Mouse (Mus musculus) thymus, postnatal 36 days (tissue): ENCODE measurements around the gene Ube2u.
"Not testable (repeated sequence)": the region's sequence is repeated elsewhere in the genome, so short reads cannot be mapped to it uniquely, and the experiment has no call there.

Source experiments
- DNase-seq, 2 experiments: peaks; one replicate each; pipeline ENCODE4 v3.0.0; 2022; ENCODE audit warnings: mixed read lengths in 2 of 2

Ube2u gene

GRCm38 (mm10) chr4:100478592-100479321, at the start of gene Ube2u:
Ube2u (plus strand) TSS chr4:100478849.
- DNase-seq, result no peak

GRCm38 (mm10) chr4:100429371-100429900, 49.2 kb upstream of the Ube2u start:
- DNase-seq, result no peak

GRCm38 (mm10) chr4:100435281-100436168, 43.1 kb upstream of the Ube2u start:
- DNase-seq, result no peak

GRCm38 (mm10) chr4:100436169-100436547, 42.5 kb upstream of the Ube2u start:
- DNase-seq, result no peak

GRCm38 (mm10) chr4:100446897-100447296, 31.8 kb upstream of the Ube2u start:
- DNase-seq, result no peak

- no peak for DNase-seq
Measured at GRCm38 (mm10) chr4:100462493-100463120, 16.0 kb upstream of the Ube2u start.

- no peak for DNase-seq
Measured at GRCm38 (mm10) chr4:100488447-100488846, 9.8 kb downstream of the Ube2u start.

- no peak for DNase-seq
Measured at GRCm38 (mm10) chr4:100495176-100495575, 16.5 kb downstream of the Ube2u start.

GRCm38 (mm10) chr4:100496521-100496920, 17.9 kb downstream of the Ube2u start:
- no peak for DNase-seq

GRCm38 (mm10) chr4:100498192-100498591, 19.5 kb downstream of the Ube2u start:
- DNase-seq, result no peak

- DNase-seq, result not testable (repeated sequence)
Measured at GRCm38 (mm10) chr4:100499037-100499601, 20.5 kb downstream of the Ube2u start.

GRCm38 (mm10) chr4:100503337-100503736, 24.7 kb downstream of the Ube2u start:
- DNase-seq, result no peak

GRCm38 (mm10) chr4:100517646-100518045, 39.0 kb downstream of the Ube2u start:
- no peak for DNase-seq

GRCm38 (mm10) chr4:100522534-100522933, 43.9 kb downstream of the Ube2u start:
- no peak for DNase-seq

GRCm38 (mm10) chr4:100524741-100525140, 46.1 kb downstream of the Ube2u start:
- no peak for DNase-seq

GRCm38 (mm10) chr4:100526296-100526695, 47.6 kb downstream of the Ube2u start:
- DNase-seq, result no peak

- no peak for DNase-seq
Measured at GRCm38 (mm10) chr4:100527086-100527485, 48.4 kb downstream of the Ube2u start.

GRCm38 (mm10) chr4:100527554-100528001, 48.9 kb downstream of the Ube2u start:
- no peak for DNase-seq

- DNase-seq, result no peak
Measured at GRCm38 (mm10) chr4:100533607-100534006, 55.0 kb downstream of the Ube2u start.

GRCm38 (mm10) chr4:100534946-100535345, 56.3 kb downstream of the Ube2u start:
- DNase-seq, result no peak

- no peak for DNase-seq
Measured at GRCm38 (mm10) chr4:100537898-100538297, 59.2 kb downstream of the Ube2u start.

GRCm38 (mm10) chr4:100539483-100539882, 60.8 kb downstream of the Ube2u start:
- no peak for DNase-seq

GRCm38 (mm10) chr4:100547905-100548304, 69.3 kb downstream of the Ube2u start:
- no peak for DNase-seq
